Mouse (Mus musculus) liver, embryonic 14.5 days (tissue): ENCODE data around the gene Diaph3. TPM values are rescaled to one million over a fixed set of nuclear protein-coding genes. Genes with fewer than 3 reads are reported as not detected.

Experiments
- ATAC-seq: fragments of 200-750 bp; cut with Nextera tagmentation; 2 replicates; pipeline ENCODE4 v1.8.0; 2017; ENCODE audit warnings: moderate number of reproducible peaks, mild to moderate bottlenecking, moderate library complexity; ENCODE audit not compliant: insufficient read depth
- DNase-seq, 3 experiments: peaks; one replicate each; pipeline ENCODE4 v3.0.0-alpha.2; 2012 to 2013; ENCODE audit warnings: low read depth in 3 of 3, low spot score in 3 of 3
- H3K27ac ChIP-seq: fragments of 300-500 bp; sonication (generic); 2 replicates; pipeline ENCODE4 v1.5.1; 2014; ENCODE audit warnings: moderate library complexity, mild to moderate bottlenecking, control low read depth, inconsistent platforms
- H3K27me3 ChIP-seq: fragments of 300-500 bp; sonication (generic); 2 replicates; pipeline ENCODE4 v1.6.1; 2014; ENCODE audit warnings: mild to moderate bottlenecking, low read length, moderate library complexity; ENCODE audit not compliant: control insufficient read depth, insufficient read depth
- H3K36me3 ChIP-seq: fragments of 300-500 bp; sonication (generic); replicated peaks from 2 replicates; pipeline ENCODE4 v1.6.1; 2014; ENCODE audit warnings: low read depth; ENCODE audit not compliant: control insufficient read depth, insufficient read depth
- H3K4me1 ChIP-seq, 2 experiments: fragments of 200-500 bp in 1 of 2; fragments of 300-500 bp in 1 of 2; sonication (generic) in 1 of 2; replicated peaks; 2 replicates each; pipeline ENCODE4 v1.6.1; 2012 to 2014; ENCODE audit warnings: antibody characterized with exemption in 1 of 2, inconsistent platforms in 1 of 2, low read length in 1 of 2; ENCODE audit not compliant: control insufficient read depth in 2 of 2, insufficient read depth in 2 of 2
- H3K4me2 ChIP-seq: fragments of 300-500 bp; sonication (generic); 2 replicates; pipeline ENCODE4 v1.6.1; 2014; ENCODE audit warnings: low read depth, mild to moderate bottlenecking, control low read depth, moderate library complexity
- H3K4me3 ChIP-seq, 2 experiments: fragments of 200-500 bp in 1 of 2; fragments of 300-500 bp in 1 of 2; sonication (generic) in 1 of 2; 2 replicates each; pipeline ENCODE4 v1.5.1; 2012 to 2014; ENCODE audit warnings: low read depth in 2 of 2, low read length in 2 of 2, mild to moderate bottlenecking in 2 of 2, control low read depth in 1 of 2, inconsistent platforms in 1 of 2, moderate library complexity in 1 of 2; ENCODE audit not compliant: insufficient read depth in 1 of 2
- H3K9ac ChIP-seq: fragments of 300-500 bp; sonication (generic); replicated peaks from 2 replicates; pipeline ENCODE4 v1.6.1; 2014; ENCODE audit warnings: mild to moderate bottlenecking, control low read depth, moderate library complexity
- H3K9me3 ChIP-seq: fragments of 300-500 bp; sonication (generic); 2 replicates; pipeline ENCODE4 v1.6.1; 2016; ENCODE audit warnings: low read length, mixed read lengths; ENCODE audit not compliant: control insufficient read depth
- CTCF ChIP-seq: IDR thresholded peaks from 2 replicates; pipeline ENCODE4 v1.5.1; 2016; ENCODE audit warnings: antibody characterized with exemption, low read depth, control low read depth
- EP300 ChIP-seq: IDR thresholded peaks from 2 replicates; pipeline ENCODE4 v1.6.1; 2016; ENCODE audit warnings: antibody characterized with exemption, low read depth
- WGBS: fragments of 180-500 bp; shearing (Covaris S2); extraction: QIAGEN DNeasy Blood & Tissue Kit; methylation state at CpG from one replicate; pipeline ENCODE4 v1.1.7; 2014; ENCODE audit not compliant: insufficient replicate concordance; 5-methylcytosine and 5-hydroxymethylcytosine counted together
- polyA plus RNA-seq, 2 experiments: library from polyadenylated mRNA; depleted of rRNA in 1 of 2; stranded (reverse) in 1 of 2; unstranded in 1 of 2; fragments of >200 nt; fragmentation: Nextera tagmentation in 1 of 2; extraction: Ambion mirVana in 1 of 2; gene quantifications; 2 replicates each; pipeline versions ENCODE4 v1.2.1 to v1.2.3; 2012 to 2014

Gene Diaph3
- polyA plus RNA-seq, 2 experiments, result 8.9 to 15.2 TPM

DNA sequence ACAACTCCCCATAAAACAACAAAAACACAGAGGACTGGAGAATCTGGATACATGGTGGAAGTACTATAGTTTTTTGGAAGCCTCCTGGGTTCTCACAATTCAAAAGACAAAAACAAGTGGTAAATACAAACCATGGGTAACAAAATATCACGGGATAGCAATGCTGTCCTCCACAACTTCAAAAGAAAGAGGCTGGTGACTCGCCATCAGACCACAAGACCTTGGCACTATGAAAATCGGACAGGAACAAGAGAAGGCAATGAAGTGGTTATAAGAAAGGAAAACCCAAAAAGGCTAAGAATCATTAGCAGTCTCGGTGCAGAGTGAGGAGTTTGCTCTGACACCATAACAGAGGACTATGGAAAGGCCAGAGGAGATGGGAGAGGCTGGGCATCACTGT lies 76.8 kb downstream of the Diaph3 start:
- DNase-seq, result no peak
- no peaks in the 10 kb centered on the region for H3K27me3 ChIP-seq
- no peaks in the 10 kb centered on the region; the same call in 1 of the 2 replicates for H3K9me3 ChIP-seq
- H3K9ac ChIP-seq, result no peak overlapping the region
- no peak for TF ChIP-seq CTCF
- TF ChIP-seq EP300, result no peak
- H3K4me1 ChIP-seq, result no peaks in the 10 kb centered on the region
- H3K4me3 ChIP-seq, result no peak overlapping the region
- H3K4me2 ChIP-seq, result no peak overlapping the region
- H3K36me3 ChIP-seq, result peaks cover 7% of the 10 kb centered on the region; the same call in 1 of the 2 replicates
- WGBS, result 81% methylated on average over 4 of the region's 4 CpGs
- no peak for ATAC-seq
- no peak overlapping the region for H3K27ac ChIP-seq

GRCm38 (mm10) chr14:87056169-87056568 lies 84.9 kb downstream of the Diaph3 start:
- DNase-seq (no peak), ATAC-seq (no peak)
- 95% methylated on average over 2 of the region's 2 CpGs for WGBS
- Histone ChIP-seq H3K9ac (no peak overlapping the region), H3K9me3 (no peaks in the 10 kb centered on the region), H3K27ac (no peak overlapping the region), H3K4me2 (no peak overlapping the region), H3K36me3 (no peaks in the 10 kb centered on the region), H3K4me1 (no peaks in the 10 kb centered on the region), H3K4me3 (no peak overlapping the region), H3K27me3 (no peaks in the 10 kb centered on the region)
- TF ChIP-seq CTCF (no peak), EP300 (no peak)

DNA sequence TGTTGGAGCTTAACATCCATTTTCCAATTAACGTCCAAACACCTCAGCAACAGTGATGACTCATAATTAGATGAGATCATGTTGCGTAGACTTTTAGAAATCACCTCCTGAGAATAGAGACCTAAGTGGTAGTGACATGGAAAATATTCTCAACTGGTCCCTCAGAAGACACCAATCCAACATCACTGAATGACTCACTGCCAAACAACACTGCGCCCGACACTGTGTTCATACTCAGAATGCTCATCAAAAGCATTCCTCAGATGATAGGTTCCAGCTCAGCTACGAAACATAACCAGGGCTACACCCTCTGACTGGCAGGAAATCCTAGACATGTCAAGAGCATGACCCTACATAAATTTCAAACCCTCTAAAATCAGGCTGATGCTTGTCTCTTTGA lies 89.8 kb downstream of the Diaph3 start:
- 91% methylated on average over 5 of the region's 5 CpGs for WGBS

GRCm38 (mm10) chr14:87044401-87044806 lies 96.6 kb downstream of the Diaph3 start:
- Histone ChIP-seq H3K27ac (no peak overlapping the region), H3K4me1 (no peaks in the 10 kb centered on the region; a peak in 1 of 4 replicates), H3K9ac (no peak overlapping the region), H3K4me2 (no peak overlapping the region), H3K4me3 (no peak overlapping the region), H3K9me3 (no peaks in the 10 kb centered on the region), H3K27me3 (no peaks in the 10 kb centered on the region), H3K36me3 (no peaks in the 10 kb centered on the region; the same call in 1 of the 2 replicates)
- DNase-seq (no peak), ATAC-seq (peak; percentile 23; the same call in 1 of the 2 replicates)
- WGBS, result 16% methylated on average over 5 of the region's 5 CpGs
- no peak for TF ChIP-seq EP300
- TF ChIP-seq CTCF, result no peak

More for the DNA sequence above, 89.8 kb downstream of the Diaph3 start:
- ATAC-seq, result no peak
- Histone ChIP-seq H3K36me3 (no peaks in the 10 kb centered on the region; the same call in 1 of the 2 replicates), H3K9me3 (no peaks in the 10 kb centered on the region), H3K27ac (no peak overlapping the region), H3K4me3 (no peak overlapping the region), H3K9ac (no peak overlapping the region), H3K4me1 (no peaks in the 10 kb centered on the region), H3K27me3 (no peaks in the 10 kb centered on the region), H3K4me2 (no peak overlapping the region)
- DNase-seq, result no peak
- TF ChIP-seq CTCF (no peak), EP300 (no peak)

- Histone ChIP-seq H3K9me3 (no peaks in the 10 kb centered on the region), H3K4me3 (no peak overlapping the region), H3K27ac (no peak overlapping the region), H3K4me1 (no peaks in the 10 kb centered on the region), H3K4me2 (no peak overlapping the region), H3K9ac (no peak overlapping the region), H3K36me3 (no peaks in the 10 kb centered on the region), H3K27me3 (no peaks in the 10 kb centered on the region)
- 81% methylated on average over 10 of the region's 10 CpGs for WGBS
- TF ChIP-seq EP300 (no peak), CTCF (no peak)
- DNase-seq (no peak), ATAC-seq (no peak)
Measured at GRCm38 (mm10) chr14:87020240-87020639, 120.8 kb downstream of the Diaph3 start.
